Mouse (Mus musculus): ENCODE measurements around the gene Msmb. TPM values are rescaled to one million over a fixed set of nuclear protein-coding genes. Genes with fewer than 3 reads are reported as not detected.
A peak's percentile ranks its signal among the peaks of the same experiment; 100 is the strongest.

Msmb gene
- polyA plus RNA-seq, 1 experiment, result not detected

DNA sequence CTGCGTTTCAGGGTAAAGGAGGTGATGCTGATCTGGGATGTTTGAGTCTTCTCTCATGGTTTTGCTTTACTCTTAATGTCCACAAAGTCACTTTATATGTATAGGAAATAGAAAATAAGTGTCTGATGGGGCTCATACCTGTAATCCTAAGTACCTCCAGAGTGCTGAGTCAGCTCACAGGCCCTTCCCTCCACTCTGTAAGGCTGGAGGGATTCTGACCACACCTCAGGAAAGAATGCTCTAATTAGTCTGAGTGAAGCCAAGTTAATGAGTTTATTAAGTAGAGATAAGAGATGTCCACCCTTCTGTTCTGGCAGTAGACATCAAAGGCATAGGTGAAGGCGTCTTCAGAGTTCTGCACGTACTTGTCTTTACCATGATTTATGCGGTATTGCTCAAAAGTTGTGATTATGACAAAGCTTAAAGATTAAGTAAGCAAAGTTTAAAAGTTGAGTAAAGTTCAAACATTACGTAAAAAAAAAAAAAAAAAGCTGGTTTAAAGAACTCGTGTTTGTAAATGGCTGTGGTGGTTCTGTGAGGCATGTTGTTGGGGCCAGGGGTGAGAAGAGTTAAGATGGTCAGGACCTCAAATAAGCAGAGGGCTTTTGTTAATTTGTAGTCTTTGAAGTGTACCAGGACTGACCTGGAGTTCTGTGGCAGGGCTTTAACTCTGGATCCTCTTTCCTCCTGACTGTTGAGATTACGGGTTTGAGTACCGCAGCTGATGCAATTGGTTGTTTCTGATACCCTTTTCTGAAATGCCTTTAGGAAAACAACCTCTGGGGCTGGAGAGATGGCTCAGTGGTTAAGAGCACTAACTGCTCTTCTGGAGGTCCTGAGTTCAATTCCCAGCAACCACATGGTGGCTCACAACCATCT, 22.6 kb downstream of the Msmb start:
- peak overlapping the region; percentile 65 for H3K4me2 ChIP-seq (ENCODE audit: low read depth)
- H3K4me3 ChIP-seq, result peak overlapping the region; percentile 27
- peaks cover 87% of the 10 kb centered on the region for H3K79me2 ChIP-seq (ENCODE audit: control insufficient read depth, insufficient read depth)
- no peaks in the 10 kb centered on the region for H3K27me3 ChIP-seq (ENCODE audit: control insufficient read depth, insufficient read depth, insufficient read length)
- no peaks in the 10 kb centered on the region for H3K36me3 ChIP-seq (ENCODE audit: control insufficient read depth, insufficient read depth)
- H3ac ChIP-seq (ENCODE audit: control insufficient read depth, insufficient read length), result no peak overlapping the region
- TF ChIP-seq MYOD1 (IDR thresholded peaks at IDR 0.05; ENCODE audit: control insufficient read depth in 1 of 3, insufficient read length in 2 of 3, low read depth in 2 of 3) (no peak), CEBPB (IDR thresholded peaks at IDR 0.05; ENCODE audit: insufficient read depth, poor library complexity, severe bottlenecking) (no peak), USF1 (IDR thresholded peaks at IDR 0.05; ENCODE audit: low read depth) (no peak), E2F4 (IDR thresholded peaks at IDR 0.05; ENCODE audit: insufficient read depth) (no peak), SRF (IDR thresholded peaks at IDR 0.05; ENCODE audit: control insufficient read depth, insufficient read length, low read depth) (no peak), MYOG (IDR thresholded peaks at IDR 0.05; ENCODE audit: control insufficient read depth in 1 of 3, insufficient read depth in 1 of 3, insufficient read length in 2 of 3, low read depth in 2 of 3) (no peak)

DNA sequence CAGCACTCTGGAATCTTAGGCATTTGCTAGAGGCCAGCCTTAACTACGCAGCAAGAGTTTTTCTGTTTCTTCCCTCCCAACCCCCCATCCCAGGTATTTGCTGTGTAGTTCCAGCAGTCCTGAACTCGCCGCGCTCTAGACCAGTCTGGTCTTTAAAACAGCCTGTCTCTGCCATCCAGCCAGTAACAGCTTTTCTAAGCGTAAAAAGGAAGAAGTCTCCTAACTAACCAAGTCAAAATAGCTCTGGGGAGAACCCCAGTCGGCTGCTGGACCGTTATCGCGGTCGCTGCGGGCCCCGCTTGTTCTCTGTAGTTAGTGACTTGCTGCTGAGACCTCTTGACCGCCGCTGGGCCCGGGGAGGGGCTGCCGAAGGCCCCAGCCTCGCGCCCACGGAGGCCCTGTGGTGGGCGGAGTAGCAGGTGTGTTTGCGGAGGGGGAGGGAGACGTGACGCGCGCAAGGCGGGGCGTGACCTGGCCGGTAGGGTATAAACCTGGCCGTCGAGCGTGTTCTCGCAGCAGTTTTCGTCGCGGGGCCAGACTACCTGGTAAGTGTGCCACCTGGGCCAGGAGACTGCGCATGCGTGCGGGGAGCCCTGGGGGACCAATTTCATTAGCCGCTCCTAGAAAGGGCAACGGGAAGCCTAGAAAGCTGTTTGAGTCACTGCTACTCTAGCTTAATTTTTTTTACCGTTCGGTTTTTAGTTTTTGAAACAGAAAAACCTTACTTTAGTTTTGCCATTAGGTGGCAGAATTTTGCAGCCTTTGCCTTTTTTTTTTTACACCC, 23.6 kb downstream of the Msmb start:
- no peak for TF ChIP-seq SRF (IDR thresholded peaks at IDR 0.05; ENCODE audit: control insufficient read depth, insufficient read length, low read depth)
- peak in 2 of 3 experiments; percentile 54 to 89 for TF ChIP-seq MYOD1 (IDR thresholded peaks at IDR 0.05; ENCODE audit: control insufficient read depth in 1 of 3, insufficient read length in 2 of 3, low read depth in 2 of 3)
- TF ChIP-seq E2F4 (IDR thresholded peaks at IDR 0.05; ENCODE audit: insufficient read depth), result no peak
- TF ChIP-seq CEBPB (IDR thresholded peaks at IDR 0.05; ENCODE audit: insufficient read depth, poor library complexity, severe bottlenecking), result no peak
- no peak for TF ChIP-seq TCF3 (IDR thresholded peaks at IDR 0.05; ENCODE audit: insufficient read length, low read depth)
- no peak for TF ChIP-seq MAX (IDR thresholded peaks at IDR 0.05; ENCODE audit: low read depth)
- TF ChIP-seq TCF12 (IDR thresholded peaks at IDR 0.05; ENCODE audit: insufficient read depth, poor library complexity, severe bottlenecking), result no peak
- TF ChIP-seq REST (IDR thresholded peaks at IDR 0.05; ENCODE audit: insufficient read depth, insufficient read length), result no peak
- TF ChIP-seq POLR2A (IDR thresholded peaks at IDR 0.05; ENCODE audit: insufficient read length, low read depth), result peak; percentile 31
- TF ChIP-seq POLR2AphosphoS2 (IDR thresholded peaks at IDR 0.05; ENCODE audit: insufficient read length, low read depth), result no peak
- TF ChIP-seq MYOG (IDR thresholded peaks at IDR 0.05; ENCODE audit: control insufficient read depth in 1 of 3, insufficient read depth in 1 of 3, insufficient read length in 2 of 3, low read depth in 2 of 3), result peak in 1 of 3 experiments; percentile 76
- no peak for TF ChIP-seq USF1 (IDR thresholded peaks at IDR 0.05; ENCODE audit: low read depth)
- H3K79me2 ChIP-seq (ENCODE audit: control insufficient read depth, insufficient read depth), result peaks cover 93% of the 10 kb centered on the region
- H3ac ChIP-seq (ENCODE audit: control insufficient read depth, insufficient read length), result no peak overlapping the region
- no peaks in the 10 kb centered on the region for H3K36me3 ChIP-seq (ENCODE audit: control insufficient read depth, insufficient read depth)
- H3K27me3 ChIP-seq (ENCODE audit: control insufficient read depth, insufficient read depth, insufficient read length), result no peaks in the 10 kb centered on the region
- peak overlapping the region; percentile 27 for H3K4me3 ChIP-seq
- H3K4me2 ChIP-seq (ENCODE audit: low read depth), result peak overlapping the region; percentile 65

- H3K36me3 ChIP-seq (ENCODE audit: control insufficient read depth, insufficient read depth), result peaks cover under 1% of the 10 kb centered on the region
Observed at GRCm38 (mm10) chr14:32166062-32166441, 24.2 kb downstream of the Msmb start.

GRCm38 (mm10) chr14:32166840-32167239, 25.0 kb downstream of the Msmb start:
- Histone ChIP-seq H3K79me2 (ENCODE audit: control insufficient read depth, insufficient read depth) (peaks cover 81% of the 10 kb centered on the region), H3K4me3 (no peak overlapping the region), H3K27me3 (ENCODE audit: control insufficient read depth, insufficient read depth, insufficient read length) (no peaks in the 10 kb centered on the region), H3ac (ENCODE audit: control insufficient read depth, insufficient read length) (no peak overlapping the region), H3K4me2 (ENCODE audit: low read depth) (peak overlapping the region; percentile 65), H3K36me3 (ENCODE audit: control insufficient read depth, insufficient read depth) (peaks cover 4% of the 10 kb centered on the region)
- TF ChIP-seq MAX (IDR thresholded peaks at IDR 0.05; ENCODE audit: low read depth) (no peak), MYOG (IDR thresholded peaks at IDR 0.05; ENCODE audit: control insufficient read depth in 1 of 3, insufficient read depth in 1 of 3, insufficient read length in 2 of 3, low read depth in 2 of 3) (no peak), POLR2AphosphoS2 (IDR thresholded peaks at IDR 0.05; ENCODE audit: insufficient read length, low read depth) (no peak), USF1 (IDR thresholded peaks at IDR 0.05; ENCODE audit: low read depth) (no peak), E2F4 (IDR thresholded peaks at IDR 0.05; ENCODE audit: insufficient read depth) (no peak), TCF12 (IDR thresholded peaks at IDR 0.05; ENCODE audit: insufficient read depth, poor library complexity, severe bottlenecking) (no peak), CEBPB (IDR thresholded peaks at IDR 0.05; ENCODE audit: insufficient read depth, poor library complexity, severe bottlenecking) (no peak)

More at GRCm38 (mm10) chr14:32166062-32166441, 24.2 kb downstream of the Msmb start:
- H3K4me3 ChIP-seq, result peak overlapping the region; percentile 27
- peak overlapping the region; percentile 65 for H3K4me2 ChIP-seq (ENCODE audit: low read depth)
- no peak overlapping the region for H3ac ChIP-seq (ENCODE audit: control insufficient read depth, insufficient read length)
- H3K79me2 ChIP-seq (ENCODE audit: control insufficient read depth, insufficient read depth), result peaks cover 89% of the 10 kb centered on the region
- TF ChIP-seq MYOG (IDR thresholded peaks at IDR 0.05; ENCODE audit: control insufficient read depth in 1 of 3, insufficient read depth in 1 of 3, insufficient read length in 2 of 3, low read depth in 2 of 3) (no peak), SRF (IDR thresholded peaks at IDR 0.05; ENCODE audit: control insufficient read depth, insufficient read length, low read depth) (no peak), TCF3 (IDR thresholded peaks at IDR 0.05; ENCODE audit: insufficient read length, low read depth) (no peak), USF1 (IDR thresholded peaks at IDR 0.05; ENCODE audit: low read depth) (no peak), POLR2A (IDR thresholded peaks at IDR 0.05; ENCODE audit: insufficient read length, low read depth) (no peak), POLR2AphosphoS2 (IDR thresholded peaks at IDR 0.05; ENCODE audit: insufficient read length, low read depth) (no peak), MYOD1 (IDR thresholded peaks at IDR 0.05; ENCODE audit: control insufficient read depth in 1 of 3, insufficient read length in 2 of 3, low read depth in 2 of 3) (no peak), TCF12 (IDR thresholded peaks at IDR 0.05; ENCODE audit: insufficient read depth, poor library complexity, severe bottlenecking) (no peak), REST (IDR thresholded peaks at IDR 0.05; ENCODE audit: insufficient read depth, insufficient read length) (no peak), MAX (IDR thresholded peaks at IDR 0.05; ENCODE audit: low read depth) (no peak), CEBPB (IDR thresholded peaks at IDR 0.05; ENCODE audit: insufficient read depth, poor library complexity, severe bottlenecking) (no peak)
- H3K27me3 ChIP-seq (ENCODE audit: control insufficient read depth, insufficient read depth, insufficient read length), result no peaks in the 10 kb centered on the region
